Mouse (Mus musculus) myocyte (in vitro differentiated cells): ENCODE measurements around the gene Adgrg6.

ENCODE experiments used
- POLR2A ChIP-seq: IDR thresholded peaks from one replicate; pipeline ENCODE4 v1.6.1; 2011; ENCODE audit warnings: low read depth, mild to moderate bottlenecking, control low read depth, moderate library complexity; ENCODE audit not compliant: insufficient read length
- TCF3 ChIP-seq: IDR thresholded peaks from one replicate; pipeline ENCODE4 v1.6.1; 2011; ENCODE audit warnings: low read depth, control low read depth; ENCODE audit not compliant: insufficient read length

- TF ChIP-seq POLR2A (no peak), TCF3 (no peak)
Measured at GRCm38 (mm10) chr10:14590816-14591215, 45.4 kb upstream of the Adgrg6 start.
